Mouse (Mus musculus): ENCODE measurements around the gene Arhgap6. TPM values are rescaled to one million over a fixed set of nuclear protein-coding genes. Genes with fewer than 3 reads are reported as not detected.

Arhgap6 gene
- total and polyA plus RNA-seq, 2 experiments from 2014 or later = 1.3 to 2.2 TPM

DNA sequence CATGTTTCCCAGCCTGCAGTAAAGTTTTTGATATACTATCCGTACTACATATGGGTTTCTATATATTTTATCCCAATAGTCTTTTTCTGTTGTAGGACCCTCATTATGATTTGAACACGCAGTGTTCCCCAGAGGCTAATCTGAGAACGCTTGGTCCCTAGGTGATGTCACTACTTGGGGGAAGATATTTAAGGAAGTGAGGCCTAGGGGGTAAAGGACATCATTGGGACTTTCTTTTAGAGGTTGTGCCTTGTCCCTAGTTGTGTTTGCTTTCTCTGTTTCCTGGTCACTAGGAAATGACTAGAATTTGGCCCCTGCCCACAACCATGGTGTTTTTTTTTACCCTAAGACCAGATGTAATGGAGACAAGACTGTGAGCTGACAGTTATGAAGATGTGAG, 543.3 kb downstream of the Arhgap6 start:
- Histone ChIP-seq H3K36me3 (ENCODE audit: insufficient read depth, low read length) (no peaks in the 10 kb centered on the region), H3K4me1 (ENCODE audit: insufficient read depth, low read length) (no peaks in the 10 kb centered on the region), H3K9me3 (ENCODE audit: low read length) (no peaks in the 10 kb centered on the region), H3K4me3 (ENCODE audit: low read length) (no peak overlapping the region), H3K9ac (replicated peaks; ENCODE audit: low read length) (no peak overlapping the region), H3K27me3 (ENCODE audit: insufficient read depth, low read length) (no peaks in the 10 kb centered on the region), H3K27ac (no peak overlapping the region), H3K4me2 (ENCODE audit: low read depth, low read length) (no peak overlapping the region)
- WGBS = 78% methylated on average over 3 of the region's 3 CpGs
- DNase-seq (ENCODE audit: low spot score) (no peak), ATAC-seq (no peak)
- no peak for TF ChIP-seq CTCF (IDR thresholded peaks at IDR 0.05; ENCODE audit: low read depth)

Other genes starting within 250 kb of the Arhgap6 start
- 7.0 and 10.9 TPM in 2 replicates for gene Frmpd4, start 217.9 kb upstream of the Arhgap6 start, total RNA-seq (2014; rRNA removed)
- 2.1 and 2.2 TPM in 2 replicates for gene Frmpd4, start 217.9 kb upstream of the Arhgap6 start, polyA plus RNA-seq (2015; fragmentation: Nextera tagmentation; extraction: Ambion mirVana)
- gene Msl3, start 121.2 kb upstream of the Arhgap6 start, total RNA-seq (2014; rRNA removed) = 13.6 and 22.7 TPM in 2 replicates
- gene Msl3, start 121.2 kb upstream of the Arhgap6 start, polyA plus RNA-seq (2015; fragmentation: Nextera tagmentation; extraction: Ambion mirVana) = 15.0 and 15.4 TPM in 2 replicates